Mouse (Mus musculus) thymus, adult 2 months (tissue): ENCODE data around the gene Hus1. TPM values are rescaled to one million over a fixed set of nuclear protein-coding genes. Genes with fewer than 3 reads are reported as not detected.

ENCODE experiments used
- DNase-seq: peaks from one replicate; pipeline ENCODE4 v3.0.0; 2021
- H3K27ac ChIP-seq: fragments of 200-500 bp; 2 replicates; pipeline ENCODE4 v1.5.1; 2012; ENCODE audit warnings: low read length, control low read depth; ENCODE audit not compliant: control insufficient read depth, insufficient read depth
- H3K27me3 ChIP-seq: fragments of 200-500 bp; 2 replicates; pipeline ENCODE4 v1.6.1; 2012; ENCODE audit warnings: mild to moderate bottlenecking, low read length, moderate library complexity, mixed read lengths; ENCODE audit not compliant: control insufficient read depth, insufficient read depth
- H3K36me3 ChIP-seq: fragments of 200-500 bp; 2 replicates; pipeline ENCODE4 v1.6.1; 2012; ENCODE audit warnings: mild to moderate bottlenecking, low read length, moderate library complexity; ENCODE audit not compliant: control insufficient read depth, insufficient read depth
- H3K4me1 ChIP-seq: fragments of 200-500 bp; replicated peaks from 2 replicates; pipeline ENCODE4 v1.6.1; 2012; ENCODE audit warnings: low read length; ENCODE audit not compliant: control insufficient read depth, insufficient read depth
- H3K4me3 ChIP-seq: fragments of 200-500 bp; 2 replicates; pipeline ENCODE4 v1.5.1; 2012; ENCODE audit warnings: mild to moderate bottlenecking, low read length, control low read depth, moderate library complexity; ENCODE audit not compliant: control insufficient read depth, insufficient read depth
- CTCF ChIP-seq: fragments of 200-500 bp; IDR thresholded peaks from 2 replicates; pipeline ENCODE4 v1.5.1; 2012; ENCODE audit warnings: mild to moderate bottlenecking, control low read depth, low read length, moderate library complexity, borderline replicate concordance; ENCODE audit not compliant: control insufficient read depth, poor library complexity, insufficient read depth; ENCODE audit errors: extremely low read depth
- POLR2A ChIP-seq: fragments of 200-500 bp; IDR thresholded peaks from 2 replicates; pipeline ENCODE4 v1.6.1; 2012; ENCODE audit warnings: mild to moderate bottlenecking, low read length, control low read depth, moderate library complexity; ENCODE audit not compliant: control insufficient read depth, poor library complexity, insufficient read depth; ENCODE audit errors: extremely low read depth
- WGBS: fragments of 180-500 bp; shearing (Covaris S2); methylation state at CpG from one replicate; pipeline ENCODE4 v1.1.7; 2018; 5-methylcytosine and 5-hydroxymethylcytosine counted together
- polyA plus RNA-seq: library from polyadenylated mRNA; depleted of rRNA; stranded (reverse); fragments of >200 nt; gene quantifications from 2 replicates; pipeline ENCODE4 v1.2.3, GENCODE M21; 2012; rRNA removed

Hus1 gene
- polyA plus RNA-seq, 1 experiment = 14.2 TPM

DNA sequence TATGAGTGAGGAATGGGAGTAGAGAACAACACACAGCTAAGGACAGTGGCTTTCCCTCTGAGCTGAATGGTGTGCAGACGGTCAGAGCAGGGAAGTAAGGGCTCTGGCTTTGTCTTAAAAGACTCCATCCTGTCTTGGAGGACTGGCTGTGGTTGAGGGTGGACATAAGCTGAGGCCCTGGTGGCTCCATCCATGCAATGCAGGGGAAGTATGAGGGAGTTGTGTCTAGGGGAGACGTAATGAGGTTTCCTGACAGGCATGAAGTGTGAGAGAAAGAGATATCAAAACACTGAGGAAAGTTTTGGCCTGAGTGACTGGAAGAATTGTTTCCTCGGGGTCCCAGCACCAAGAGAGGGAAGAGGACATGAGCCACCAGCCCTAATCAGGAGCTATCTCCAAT is 62.1 kb downstream of the Hus1 start:
- no peaks in the 10 kb centered on the region for H3K4me1 ChIP-seq
- no peaks in the 10 kb centered on the region for H3K27me3 ChIP-seq
- no peaks in the 10 kb centered on the region for H3K36me3 ChIP-seq
- TF ChIP-seq CTCF (no peak), POLR2A (no peak)
- WGBS = 66% methylated on average over 3 of the region's 3 CpGs
- H3K4me3 ChIP-seq = no peak overlapping the region
- DNase-seq = no peak
- H3K27ac ChIP-seq = no peak overlapping the region

DNA sequence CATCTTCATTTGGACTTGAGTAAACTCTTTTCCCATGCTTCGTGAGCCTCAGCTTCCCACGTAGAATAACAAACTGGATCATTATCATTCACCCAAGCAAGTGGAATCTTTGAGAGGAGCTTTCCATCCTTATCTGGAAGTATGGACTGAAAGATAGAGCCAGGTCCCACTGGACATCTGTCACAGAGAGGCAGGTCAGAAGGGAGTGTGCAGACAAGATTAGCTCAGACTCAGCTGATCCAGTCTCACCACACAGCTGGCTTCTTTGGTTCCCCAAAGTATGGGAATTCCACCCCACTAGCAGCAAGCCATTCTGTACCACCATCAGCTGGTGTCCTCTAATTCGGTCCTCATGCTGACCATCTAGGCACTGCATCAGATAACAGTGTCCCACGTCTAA is 66.9 kb downstream of the Hus1 start:
- H3K27ac ChIP-seq = no peak overlapping the region
- TF ChIP-seq CTCF (no peak), POLR2A (no peak)
- H3K27me3 ChIP-seq = no peaks in the 10 kb centered on the region
- 82% methylated on average over 4 of the region's 4 CpGs for WGBS
- H3K4me3 ChIP-seq = no peak overlapping the region
- H3K36me3 ChIP-seq = no peaks in the 10 kb centered on the region
- DNase-seq = no peak
- no peaks in the 10 kb centered on the region for H3K4me1 ChIP-seq

Other genes with a start within 250 kb of the Hus1 start
- gene Pkd1l1, start 37.9 kb downstream of the Hus1 start, polyA plus RNA-seq = 0.30 and 0.51 TPM in 2 replicates
- gene Gm11992, start 37.4 kb upstream of the Hus1 start, polyA plus RNA-seq = 0.40 and 0.43 TPM in 2 replicates
- not detected in 2 replicates for gene Sun3, start 37.8 kb upstream of the Hus1 start, polyA plus RNA-seq
- gene Upp1, start 106.9 kb upstream of the Hus1 start, polyA plus RNA-seq = 5.2 and 6.1 TPM in 2 replicates
- 0.14 and 0.15 TPM in 2 replicates for gene Abca13, start 180.8 kb upstream of the Hus1 start, polyA plus RNA-seq